Mouse (Mus musculus): ENCODE data around the gene C1qa.

Gene C1qa

GRCm38 (mm10) chr4:136862411-136862810 is 36.2 kb downstream of the C1qa start:
- no peak for DNase-seq (ENCODE audit: low spot score)

- DNase-seq (ENCODE audit: low spot score): no peak
Observed at GRCm38 (mm10) chr4:136861806-136862205, 36.8 kb downstream of the C1qa start.

- DNase-seq (ENCODE audit: low spot score): no peak
Observed at GRCm38 (mm10) chr4:136860022-136860421, 38.6 kb downstream of the C1qa start.

GRCm38 (mm10) chr4:136855081-136855480 is 43.5 kb downstream of the C1qa start:
- DNase-seq (ENCODE audit: low spot score): no peak

GRCm38 (mm10) chr4:136852989-136853388 is 45.6 kb downstream of the C1qa start:
- DNase-seq (ENCODE audit: low spot score): no peak

GRCm38 (mm10) chr4:136852119-136852518 is 46.5 kb downstream of the C1qa start:
- no peak for DNase-seq (ENCODE audit: low spot score)

- DNase-seq (ENCODE audit: low spot score): no peak
Observed at GRCm38 (mm10) chr4:136848565-136848964, 50.0 kb downstream of the C1qa start.

- no peak for DNase-seq (ENCODE audit: low spot score)
Observed at GRCm38 (mm10) chr4:136847166-136847565, 51.4 kb downstream of the C1qa start.

Data from T-cell, adult 2 months (primary cell).